Mouse (Mus musculus): Measurements from ENCODE around the gene Adra2b. TPM values are rescaled to one million over a fixed set of nuclear protein-coding genes. Genes with fewer than 3 reads are reported as not detected.

Gene Adra2b
- total RNA-seq, 1 experiment from 2014 or later = 2.6 TPM

DNA sequence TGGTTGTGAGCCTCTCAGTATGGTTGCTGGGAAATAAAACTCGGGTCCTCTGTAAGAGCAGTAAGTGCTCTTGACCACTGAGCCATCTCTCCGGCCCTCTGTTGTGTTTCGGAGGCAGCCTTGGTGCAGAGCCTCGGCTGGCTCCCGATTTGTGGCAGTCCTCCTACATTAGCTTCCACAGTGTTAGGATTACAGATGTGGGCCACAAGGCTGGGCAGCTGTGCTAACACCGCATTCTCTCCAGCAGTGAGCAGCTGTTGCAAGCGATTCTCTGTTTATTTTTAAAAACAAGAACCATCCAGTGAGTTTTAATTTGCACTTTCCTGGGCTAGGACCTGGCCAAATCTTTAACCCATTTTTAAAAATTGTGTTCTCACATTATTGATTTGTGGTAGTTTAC, 20.9 kb downstream of the Adra2b start:
- DNase-seq = no peak

DNA sequence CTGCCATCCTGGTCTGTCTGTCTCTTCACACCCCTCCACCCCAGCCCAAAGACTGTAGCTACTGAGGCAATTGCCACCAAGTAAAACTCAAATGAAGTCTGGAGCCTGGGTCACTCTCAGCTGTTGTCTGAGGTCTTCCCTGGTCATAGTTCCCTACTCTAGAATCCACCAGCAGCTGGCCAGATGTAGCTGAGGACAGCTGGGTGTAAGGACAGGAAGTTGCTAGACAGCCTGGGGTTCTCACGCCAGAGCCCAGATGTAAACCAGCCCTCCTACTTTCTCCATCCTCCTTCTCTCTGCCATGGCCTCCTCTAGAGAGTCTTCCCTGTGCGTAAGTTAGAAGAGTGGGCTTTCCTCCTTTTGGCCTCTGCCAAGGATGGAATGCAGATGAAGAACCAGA, 24.5 kb downstream of the Adra2b start:
- DNase-seq = no peak

DNA sequence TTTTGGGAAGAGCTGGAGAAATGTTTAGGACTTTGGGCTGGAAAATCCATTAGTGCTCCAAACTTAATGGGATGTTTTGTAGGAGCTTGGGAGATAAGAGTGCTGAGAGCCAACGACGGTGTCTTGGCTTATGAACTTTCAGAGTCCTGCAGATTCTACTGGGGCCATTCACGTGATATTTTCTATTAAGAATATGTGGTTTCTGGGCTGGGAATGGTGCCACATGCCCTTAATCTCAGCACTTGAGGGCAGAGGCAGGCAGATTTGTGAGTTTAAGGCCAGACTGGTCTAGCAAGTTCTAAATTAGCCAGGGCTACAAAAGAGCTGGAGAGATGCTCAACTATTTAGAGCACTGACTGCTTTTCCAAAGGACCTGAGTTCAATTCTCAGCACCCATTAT, 27.3 kb downstream of the Adra2b start:
- DNase-seq = no peak

DNA sequence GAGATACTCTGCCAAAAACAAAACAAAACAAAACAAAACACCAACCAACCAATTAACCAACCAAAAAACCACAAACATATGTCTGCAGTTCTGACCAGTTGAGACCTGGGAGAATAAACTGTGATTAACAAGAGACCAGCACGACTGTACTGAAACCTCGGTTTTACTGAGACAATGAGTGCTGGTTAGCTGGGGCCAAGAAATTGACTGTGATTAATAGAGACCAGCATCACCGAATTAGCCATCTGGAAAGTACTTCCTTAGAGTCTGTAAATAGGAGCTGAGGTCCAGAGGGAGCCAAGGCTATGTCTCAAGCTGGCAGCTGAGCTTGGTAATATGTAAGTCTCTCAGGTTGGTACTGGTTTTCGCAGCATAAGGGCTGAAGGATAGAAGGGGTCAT, 27.8 kb downstream of the Adra2b start:
- no peak for DNase-seq

DNA sequence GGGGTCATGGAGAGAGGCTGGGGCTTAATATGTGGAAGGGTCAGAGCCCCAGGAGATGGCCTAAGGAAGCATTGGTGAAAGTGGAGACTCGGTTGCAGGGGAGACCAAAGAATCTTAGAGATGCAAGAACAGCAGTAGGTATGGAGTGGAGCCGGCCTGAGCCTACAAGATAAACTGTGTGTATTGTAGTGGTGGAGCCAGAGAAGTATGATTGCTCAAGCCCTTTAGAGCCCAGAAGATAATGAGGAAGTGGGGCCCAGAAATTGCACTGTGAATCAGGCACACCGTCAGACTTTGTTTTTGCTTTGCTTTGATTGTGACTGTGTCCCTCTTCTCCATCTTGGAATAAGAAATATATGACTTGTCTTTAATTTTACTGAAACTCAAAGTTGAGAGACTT, 28.3 kb downstream of the Adra2b start:
- no peak for DNase-seq

DNA sequence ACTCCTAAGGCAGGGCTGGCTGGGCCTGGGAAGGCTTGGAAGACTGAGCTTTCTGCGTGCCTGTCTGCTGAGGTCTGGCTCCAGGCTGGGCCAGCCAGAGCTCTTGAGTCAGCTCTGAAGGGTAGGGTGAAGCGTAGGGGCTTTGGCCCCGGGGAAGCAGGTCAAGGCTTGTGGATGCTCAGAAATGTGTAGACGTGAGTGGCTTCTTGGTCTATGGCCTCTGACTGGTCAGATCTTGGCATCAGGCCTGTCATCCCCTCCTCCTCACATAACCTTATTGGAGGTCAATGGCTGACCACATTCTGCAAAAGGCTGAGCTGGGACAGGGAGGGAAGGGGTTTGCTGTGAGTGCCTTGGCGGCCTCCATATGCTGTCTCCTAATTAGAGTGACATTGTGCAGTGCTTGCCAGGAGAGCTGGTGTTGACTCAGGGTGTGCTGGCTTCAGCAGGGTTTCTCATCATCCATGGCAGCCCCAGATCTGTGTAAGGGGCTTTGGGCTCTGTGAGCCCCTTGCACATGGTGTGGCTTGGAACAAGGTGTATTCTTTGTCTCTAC, 31.7 kb downstream of the Adra2b start:
- DNase-seq = peak; percentile 58

DNA sequence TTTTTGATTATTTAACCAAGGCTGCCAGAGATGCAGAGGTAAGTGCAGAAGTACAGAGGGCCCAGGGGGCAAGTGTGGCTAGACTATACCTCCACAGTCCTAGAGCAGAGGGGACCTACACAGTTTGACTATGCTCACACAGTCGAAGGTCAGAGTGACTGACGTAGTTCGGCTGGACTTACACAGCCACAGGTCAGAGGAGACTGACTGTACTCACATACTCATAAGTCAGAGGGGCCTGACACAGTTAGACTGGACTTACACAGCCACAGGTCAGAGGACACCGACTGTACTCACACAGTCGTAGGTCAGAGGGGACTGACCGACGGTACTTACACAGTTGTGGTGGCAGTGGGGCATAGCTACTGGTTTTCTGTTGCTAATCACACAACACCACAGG, 35.7 kb downstream of the Adra2b start:
- DNase-seq = no peak

DNA sequence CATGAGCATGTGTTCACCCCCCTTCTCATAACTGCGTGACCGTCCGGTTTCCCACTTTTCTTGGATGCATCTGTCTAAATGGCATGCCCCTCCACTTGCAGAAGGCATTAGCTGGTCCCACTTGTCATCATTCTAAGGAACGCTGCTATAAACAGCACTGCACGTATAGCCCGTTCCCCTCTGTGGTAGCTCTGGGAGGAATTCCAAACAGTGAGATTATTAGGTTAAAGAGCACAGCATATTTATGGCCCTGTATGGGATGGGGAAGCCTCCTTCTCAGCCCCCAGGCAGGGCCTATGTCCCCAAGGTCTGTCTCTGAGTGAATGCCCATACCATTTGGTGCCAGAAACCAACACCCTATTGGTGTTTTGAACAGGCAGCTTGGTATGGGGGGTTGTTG, 48.1 kb downstream of the Adra2b start:
- no peak for DNase-seq

DNA sequence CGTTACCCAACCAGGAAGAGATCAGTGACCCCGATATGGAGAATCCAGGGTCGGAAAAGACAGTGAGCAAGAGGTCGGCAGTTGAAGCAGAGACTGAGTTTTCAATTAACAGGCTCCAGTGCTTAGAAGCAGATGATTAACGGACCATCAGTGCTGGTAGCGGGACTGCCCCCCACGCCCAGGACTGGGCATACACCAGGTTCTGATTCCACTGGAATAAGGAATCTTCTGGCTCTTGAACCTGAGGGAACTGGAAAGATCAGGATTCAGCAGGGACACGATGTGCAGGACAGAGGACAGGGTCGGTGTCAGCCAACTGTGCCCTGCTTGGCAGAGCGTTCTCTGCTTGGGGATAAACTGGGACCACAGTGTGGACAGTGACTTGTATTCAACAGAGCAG, 52.8 kb downstream of the Adra2b start:
- DNase-seq = no peak

DNA sequence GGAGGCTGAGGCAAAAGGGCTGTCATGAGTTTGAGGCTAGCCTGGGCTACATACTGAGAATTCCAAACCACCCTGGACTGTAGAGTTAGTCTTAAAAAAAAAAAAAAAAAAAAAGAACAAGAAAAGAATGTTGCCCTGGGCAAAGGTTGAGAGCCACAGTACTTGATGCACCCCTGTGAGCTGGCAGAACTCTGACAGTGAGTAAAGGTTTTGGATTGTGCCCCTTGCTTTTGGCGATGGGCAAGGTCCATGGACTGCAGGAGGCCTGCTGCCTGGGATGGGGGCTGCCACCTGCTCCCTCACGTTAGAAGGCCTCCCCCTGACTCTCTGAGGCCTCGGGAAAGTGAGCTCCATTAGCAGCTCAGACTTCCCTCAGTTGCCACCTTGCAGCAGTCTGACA, 53.7 kb downstream of the Adra2b start:
- no peak for DNase-seq

Other genes starting within 250 kb of the Adra2b start
- 16.0 TPM in 2 replicates for gene Ncaph, start 229.3 kb upstream of the Adra2b start, total RNA-seq (2021)
- 13.8 and 14.4 TPM in 2 replicates for gene Itpripl1, start 219.8 kb upstream of the Adra2b start, total RNA-seq (2021)
- gene 1810024B03Rik, start 154.9 kb upstream of the Adra2b start, total RNA-seq (2021) = 1.4 and 1.5 TPM in 2 replicates
- gene Snrnp200, start 154.8 kb upstream of the Adra2b start, total RNA-seq (2021) = 67.1 and 69.7 TPM in 2 replicates
- gene Ciao1, start 115.4 kb upstream of the Adra2b start, total RNA-seq (2021) = 93.5 and 101 TPM in 2 replicates
- gene Tmem127, start 115.3 kb upstream of the Adra2b start, total RNA-seq (2021) = 65.1 and 65.3 TPM in 2 replicates
- 123 and 134 TPM in 2 replicates for gene Stard7, start 93.0 kb upstream of the Adra2b start, total RNA-seq (2021)
- gene Dusp2, start 27.0 kb upstream of the Adra2b start, total RNA-seq (2021) = 1.9 and 9.9 TPM in 2 replicates
- not detected in 2 replicates for gene Astl, start 24.6 kb upstream of the Adra2b start, total RNA-seq (2021)
- gene Gpat2, start 62.0 kb downstream of the Adra2b start, total RNA-seq (2021) = 0.37 and 0.38 TPM in 2 replicates
- gene Fahd2a, start 81.4 kb downstream of the Adra2b start, total RNA-seq (2021) = 48.1 and 48.5 TPM in 2 replicates
- gene Kcnip3, start 158.9 kb downstream of the Adra2b start, total RNA-seq (2021) = 5.1 and 5.3 TPM in 2 replicates
- 0.19 and 0.26 TPM in 2 replicates for gene Prom2, start 178.3 kb downstream of the Adra2b start, total RNA-seq (2021)
- gene Zfp661, start 223.9 kb downstream of the Adra2b start, total RNA-seq (2021) = 2.8 and 4.1 TPM in 2 replicates
- 131 and 139 TPM in 2 replicates for gene Mrps5, start 224.0 kb downstream of the Adra2b start, total RNA-seq (2021)

All from adrenal gland, postnatal 14 days (tissue).